Mouse (Mus musculus): ENCODE results near the gene Bri3. TPM values are rescaled to one million over a fixed set of nuclear protein-coding genes. Genes with fewer than 3 reads are reported as not detected.
A peak's percentile ranks its signal among the peaks of the same experiment; 100 is the strongest.

Gene Bri3
- polyA plus RNA-seq, 2 experiments: 90.6 to 119 TPM

DNA sequence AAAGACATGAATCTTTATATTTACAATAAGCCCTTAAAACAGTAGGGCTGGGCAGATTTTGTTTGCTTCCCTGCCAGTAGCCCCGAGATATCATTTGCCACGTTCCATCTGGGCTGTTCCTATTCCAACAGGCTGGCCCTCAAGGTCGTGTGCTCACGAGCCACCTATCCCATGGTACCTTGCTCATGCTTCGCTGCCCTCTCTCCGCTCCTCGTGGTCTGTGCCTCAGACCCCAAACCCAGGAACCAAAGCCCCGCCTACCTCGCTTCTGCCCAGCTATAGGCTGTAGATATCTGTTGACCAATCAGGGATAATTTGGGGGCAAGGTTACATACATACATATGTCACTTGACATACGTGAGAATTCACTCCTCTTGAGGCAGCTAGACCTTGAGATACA, 3.1 kb downstream of the Bri3 start:
- Histone ChIP-seq H3K4me3 (replicated peaks; ENCODE audit: low read length) (no peak overlapping the region), H3K9ac (ENCODE audit: low read depth, low read length, severe bottlenecking) (no peak overlapping the region), H3K27ac (replicated peaks; ENCODE audit: low read depth, low read length) (no peak overlapping the region), H3K9me3 (ENCODE audit: control insufficient read depth, low read length) (no peaks in the 10 kb centered on the region), H3K36me3 (ENCODE audit: control insufficient read depth, insufficient read depth, low read length) (no peaks in the 10 kb centered on the region), H3K27me3 (ENCODE audit: control insufficient read depth, insufficient read depth, low read length) (no peaks in the 10 kb centered on the region), H3K4me2 (replicated peaks; ENCODE audit: low read depth, low read length, severe bottlenecking) (no peak overlapping the region), H3K4me1 (ENCODE audit: control insufficient read depth, insufficient read depth, low read length) (peaks cover 11% of the 10 kb centered on the region)
- WGBS: 65% methylated on average over 10 of the region's 10 CpGs
- peak; percentile 28; the same call in 1 of the 2 replicates for ATAC-seq (ENCODE audit: low FRiP score, low read depth)
- no peak for DNase-seq (ENCODE audit: low spot score)
- no peak for TF ChIP-seq POLR2A (IDR thresholded peaks at IDR 0.05; ENCODE audit: borderline replicate concordance, extremely low read depth, insufficient read depth, insufficient read length)

GRCm38 (mm10) chr5:144247906-144248585, 3.8 kb downstream of the Bri3 start:
- WGBS: 47% methylated on average over 10 of the region's 10 CpGs
- no peak overlapping the region for H3K4me3 ChIP-seq (replicated peaks; ENCODE audit: low read length)
- peak; percentile 38; the same call in 1 of the 2 replicates for ATAC-seq (ENCODE audit: low FRiP score, low read depth)
- no peak overlapping the region for H3K9ac ChIP-seq (ENCODE audit: low read depth, low read length, severe bottlenecking)
- H3K4me2 ChIP-seq (replicated peaks; ENCODE audit: low read depth, low read length, severe bottlenecking): no peak overlapping the region
- TF ChIP-seq POLR2A (IDR thresholded peaks at IDR 0.05; ENCODE audit: borderline replicate concordance, extremely low read depth, insufficient read depth, insufficient read length): no peak
- H3K27ac ChIP-seq (replicated peaks; ENCODE audit: low read depth, low read length): peak overlapping the region; percentile 38; the same call in 1 of the 2 replicates
- DNase-seq (ENCODE audit: low spot score): no peak
- H3K4me1 ChIP-seq (ENCODE audit: control insufficient read depth, insufficient read depth, low read length): peaks cover 11% of the 10 kb centered on the region
- no peaks in the 10 kb centered on the region for H3K9me3 ChIP-seq (ENCODE audit: control insufficient read depth, low read length)
- H3K27me3 ChIP-seq (ENCODE audit: control insufficient read depth, insufficient read depth, low read length): no peaks in the 10 kb centered on the region
- no peaks in the 10 kb centered on the region for H3K36me3 ChIP-seq (ENCODE audit: control insufficient read depth, insufficient read depth, low read length)

- Histone ChIP-seq H3K4me1 (ENCODE audit: control insufficient read depth, insufficient read depth, low read length) (peaks cover 16% of the 10 kb centered on the region), H3K27me3 (ENCODE audit: control insufficient read depth, insufficient read depth, low read length) (no peaks in the 10 kb centered on the region), H3K36me3 (ENCODE audit: control insufficient read depth, insufficient read depth, low read length) (no peaks in the 10 kb centered on the region), H3K27ac (replicated peaks; ENCODE audit: low read depth, low read length) (no peak overlapping the region), H3K9me3 (ENCODE audit: control insufficient read depth, low read length) (no peaks in the 10 kb centered on the region), H3K4me3 (replicated peaks; ENCODE audit: low read length) (no peak overlapping the region), H3K4me2 (replicated peaks; ENCODE audit: low read depth, low read length, severe bottlenecking) (no peak overlapping the region), H3K9ac (ENCODE audit: low read depth, low read length, severe bottlenecking) (no peak overlapping the region)
- no peak for ATAC-seq (ENCODE audit: low FRiP score, low read depth)
- WGBS: 83% methylated on average over 3 of the region's 3 CpGs
- no peak for TF ChIP-seq POLR2A (IDR thresholded peaks at IDR 0.05; ENCODE audit: borderline replicate concordance, extremely low read depth, insufficient read depth, insufficient read length)
- no peak for DNase-seq (ENCODE audit: low spot score)
These were observed 5.6 kb downstream of the Bri3 start for GRCm38 (mm10) chr5:144249871-144250270.

DNA sequence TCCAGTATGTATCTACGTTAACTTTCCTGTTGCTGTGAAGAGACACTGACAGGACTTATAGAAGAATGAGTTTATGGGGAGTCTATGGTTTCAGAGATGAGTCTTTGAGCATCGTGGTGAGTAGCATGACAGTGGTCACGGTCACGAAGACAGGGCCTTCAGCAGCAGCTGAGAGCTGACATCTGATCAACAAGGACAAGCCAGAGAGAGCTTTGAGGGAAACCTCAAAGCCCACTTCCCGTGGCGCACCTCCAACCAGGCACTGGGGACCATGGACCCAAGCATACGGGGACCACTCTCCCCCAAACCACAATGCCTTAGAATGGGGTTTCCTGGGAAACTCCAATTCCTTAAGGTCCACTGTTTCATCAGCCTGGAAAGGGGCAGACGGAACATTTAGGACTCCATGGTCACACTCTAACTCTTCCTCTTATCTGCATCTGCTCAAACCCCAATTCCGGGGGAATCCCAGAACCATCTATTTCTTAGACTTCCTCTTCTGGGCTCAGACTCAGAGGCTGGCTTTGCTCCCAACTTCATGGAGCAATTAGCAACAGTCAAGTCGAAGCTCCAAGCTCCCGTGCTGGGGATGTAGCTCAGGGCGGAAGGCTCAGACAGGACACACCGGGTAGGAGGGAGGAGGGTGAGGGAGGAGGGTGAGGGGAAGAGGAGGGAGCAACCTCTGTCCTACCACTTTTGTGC, 7.8 kb downstream of the Bri3 start:
- H3K4me3 ChIP-seq (replicated peaks; ENCODE audit: low read length): no peak overlapping the region
- H3K27ac ChIP-seq (replicated peaks; ENCODE audit: low read depth, low read length): no peak overlapping the region
- TF ChIP-seq POLR2A (IDR thresholded peaks at IDR 0.05; ENCODE audit: borderline replicate concordance, extremely low read depth, insufficient read depth, insufficient read length): no peak
- ATAC-seq (ENCODE audit: low FRiP score, low read depth) (no peak), DNase-seq (ENCODE audit: low spot score) (no peak)
- no peak overlapping the region for H3K9ac ChIP-seq (ENCODE audit: low read depth, low read length, severe bottlenecking)
- 91% methylated on average over 13 of the region's 13 CpGs for WGBS
- H3K9me3 ChIP-seq (ENCODE audit: control insufficient read depth, low read length): no peaks in the 10 kb centered on the region
- H3K27me3 ChIP-seq (ENCODE audit: control insufficient read depth, insufficient read depth, low read length): no peaks in the 10 kb centered on the region
- H3K4me2 ChIP-seq (replicated peaks; ENCODE audit: low read depth, low read length, severe bottlenecking): no peak overlapping the region
- H3K36me3 ChIP-seq (ENCODE audit: control insufficient read depth, insufficient read depth, low read length): no peaks in the 10 kb centered on the region
- H3K4me1 ChIP-seq (ENCODE audit: control insufficient read depth, insufficient read depth, low read length): peaks cover 21% of the 10 kb centered on the region

- no peak for TF ChIP-seq POLR2A (IDR thresholded peaks at IDR 0.05; ENCODE audit: borderline replicate concordance, extremely low read depth, insufficient read depth, insufficient read length)
- no peak overlapping the region for H3K9ac ChIP-seq (ENCODE audit: low read depth, low read length, severe bottlenecking)
- H3K9me3 ChIP-seq (ENCODE audit: control insufficient read depth, low read length): no peaks in the 10 kb centered on the region
- no peaks in the 10 kb centered on the region for H3K27me3 ChIP-seq (ENCODE audit: control insufficient read depth, insufficient read depth, low read length)
- ATAC-seq (ENCODE audit: low FRiP score, low read depth): no peak
- H3K27ac ChIP-seq (replicated peaks; ENCODE audit: low read depth, low read length): no peak overlapping the region
- H3K4me1 ChIP-seq (ENCODE audit: control insufficient read depth, insufficient read depth, low read length): peaks cover 25% of the 10 kb centered on the region
- no peak overlapping the region for H3K4me3 ChIP-seq (replicated peaks; ENCODE audit: low read length)
- DNase-seq (ENCODE audit: low spot score): no peak
- H3K4me2 ChIP-seq (replicated peaks; ENCODE audit: low read depth, low read length, severe bottlenecking): no peak overlapping the region
- WGBS: 74% methylated on average over 4 of the region's 4 CpGs
- no peaks in the 10 kb centered on the region for H3K36me3 ChIP-seq (ENCODE audit: control insufficient read depth, insufficient read depth, low read length)
These were observed 9.0 kb downstream of the Bri3 start for GRCm38 (mm10) chr5:144253212-144253611.
